Mouse (Mus musculus) liver, postnatal 0 days (tissue): ENCODE measurements at regions not wholly inside any gene's neighbourhood (a gene's known extent, or its start where the extent isn't known, plus 50 kb on each side); places are given as distances from the start of the nearest gene placed in this dataset.

Experiments used
- CTCF ChIP-seq: sonication (generic); IDR thresholded peaks from 2 replicates; pipeline ENCODE4 v1.5.1; 2016; ENCODE audit warnings: antibody characterized with exemption, low read depth
- EP300 ChIP-seq: IDR thresholded peaks from 2 replicates; pipeline ENCODE4 v1.6.1; 2016; ENCODE audit warnings: antibody characterized with exemption, low read depth, mild to moderate bottlenecking

- no peak for TF ChIP-seq EP300
- TF ChIP-seq CTCF = no peak
Observed at GRCm38 (mm10) chr1:80039891-80040290, 178.4 kb downstream of the Fam124b start.
